Mouse (Mus musculus) CD8-positive naive resting alpha-beta T cell, adult 2 months (primary cell): ENCODE results near the gene Wwp2.
A peak's percentile ranks its signal among the peaks of the same experiment; 100 is the strongest.

Source experiments
- DNase-seq, 2 experiments: peaks; one replicate each; pipeline ENCODE4 v3.0.0; 2022; ENCODE audit warnings: low read depth in 2 of 2, low spot score in 2 of 2

The Wwp2 gene

DNA sequence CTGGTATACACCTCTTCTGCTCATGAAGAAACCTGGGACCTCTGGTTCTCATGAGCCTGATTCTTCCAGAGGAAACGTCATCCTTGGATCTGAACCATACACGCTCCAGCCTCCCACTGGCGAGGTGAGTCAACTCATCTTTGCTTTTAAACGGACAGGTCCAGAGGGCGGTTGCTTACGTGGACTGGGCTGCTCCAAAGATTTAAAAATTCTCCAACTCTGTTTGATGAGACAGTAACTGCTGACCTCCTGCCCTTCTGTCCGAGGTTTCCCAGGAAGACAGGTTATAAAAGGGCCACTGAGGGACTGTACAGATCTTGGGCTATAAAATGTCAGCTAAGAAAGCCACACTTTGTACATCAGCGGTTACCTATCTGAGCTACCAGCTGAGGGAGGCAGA, 5.3 kb upstream of the Wwp2 start:
- DNase-seq, result no peak

GRCm38 (mm10) chr8:107435421-107435961, 674 bp upstream of the Wwp2 start:
- DNase-seq, result peak in 1 of 2 experiments; percentile 2

DNA sequence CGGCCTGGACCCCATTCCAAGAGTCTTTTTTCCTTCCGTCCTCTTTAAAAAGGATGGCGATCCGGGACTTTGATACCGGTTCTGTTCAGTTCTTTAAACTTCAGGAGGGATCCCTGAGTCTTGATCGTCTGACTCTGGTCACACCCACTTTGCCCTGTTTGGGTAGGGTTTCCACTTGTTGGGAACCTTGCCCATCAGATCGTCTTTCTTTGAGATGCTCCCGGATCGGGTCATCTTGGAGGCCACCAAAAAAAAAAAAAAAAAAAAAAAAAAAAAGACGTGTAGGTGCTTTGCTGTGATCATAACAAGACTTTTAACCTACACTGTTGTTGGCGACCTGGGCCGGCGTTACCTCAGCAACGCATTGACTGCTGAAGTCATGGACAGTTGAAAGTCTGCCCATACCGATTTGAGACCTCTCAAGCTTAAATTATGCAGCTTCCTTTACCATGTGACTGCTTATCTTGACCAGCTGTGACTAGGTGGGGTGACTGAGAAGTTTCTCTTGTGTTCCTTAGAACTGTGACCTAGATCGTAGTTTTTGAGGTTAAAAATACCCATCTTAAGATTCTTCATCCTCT, 766 bp downstream of the Wwp2 start:
- no peak for DNase-seq

DNA sequence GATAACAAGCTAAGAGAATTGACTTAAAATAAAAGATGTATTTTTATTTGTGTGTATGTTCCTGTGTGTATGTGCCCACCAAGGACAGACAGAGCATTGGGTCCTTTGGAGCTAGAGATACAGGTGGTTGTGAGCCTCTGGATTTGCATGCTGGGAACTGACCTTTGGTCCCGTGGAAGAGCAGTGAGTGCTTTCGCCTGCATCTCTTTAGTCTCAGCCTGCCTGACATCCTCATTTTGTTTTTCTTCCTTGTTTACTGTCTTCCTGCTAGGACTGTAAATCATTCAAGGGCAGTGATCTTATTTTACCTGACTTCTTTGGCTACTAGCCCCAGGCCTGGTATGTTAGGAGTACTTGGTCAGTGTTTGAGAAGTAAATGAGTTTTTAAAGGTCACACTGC, 1.5 kb downstream of the Wwp2 start:
- DNase-seq, result no peak

GRCm38 (mm10) chr8:107439880-107440625, 3.9 kb downstream of the Wwp2 start:
- no peak for DNase-seq

- DNase-seq, result no peak
These were observed 8.5 kb downstream of the Wwp2 start for GRCm38 (mm10) chr8:107444626-107445025.

- no peak for DNase-seq
These were observed 11.5 kb downstream of the Wwp2 start for GRCm38 (mm10) chr8:107447713-107448112.

- DNase-seq, result no peak
These were observed 12.3 kb downstream of the Wwp2 start for GRCm38 (mm10) chr8:107448382-107448889.

DNA sequence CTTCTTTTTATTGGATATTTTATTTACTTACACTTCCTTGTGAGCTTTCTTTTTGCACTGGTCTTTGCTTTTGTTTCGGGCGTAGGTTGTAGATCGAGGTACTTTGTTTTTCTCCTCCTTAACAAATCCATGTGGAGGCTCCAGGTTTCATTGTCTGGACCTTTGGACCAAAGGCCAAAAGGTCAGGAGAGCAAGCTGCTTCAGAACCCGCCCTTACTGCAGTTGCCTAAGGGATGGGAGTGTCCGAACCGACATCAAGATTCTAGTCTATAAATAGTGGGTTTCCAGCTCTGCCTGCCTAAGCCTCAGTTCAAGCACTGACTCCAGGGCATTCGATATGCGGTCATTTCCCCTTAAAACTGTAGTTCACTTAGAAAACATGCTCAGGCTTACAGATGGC, 13.0 kb downstream of the Wwp2 start:
- no peak for DNase-seq

DNA sequence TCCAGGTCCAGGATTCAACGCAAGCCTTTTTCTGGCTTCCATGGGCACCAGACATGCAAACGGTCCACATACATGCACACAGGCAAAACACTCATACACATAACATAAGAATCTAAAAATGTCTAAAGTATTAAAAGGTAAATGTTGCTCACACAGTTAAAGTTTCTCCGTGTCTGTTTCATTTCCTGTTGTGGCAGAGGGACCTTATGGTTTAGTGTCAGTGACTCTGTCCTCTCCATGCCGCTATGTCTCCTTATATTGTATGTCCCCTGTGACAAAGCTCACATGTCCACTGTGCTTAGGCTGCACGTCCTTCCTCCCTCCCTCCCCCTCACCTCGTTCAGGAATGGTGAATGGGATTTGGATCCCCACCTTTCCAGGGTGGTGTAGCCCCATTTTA, 13.5 kb downstream of the Wwp2 start:
- DNase-seq, result no peak

DNA sequence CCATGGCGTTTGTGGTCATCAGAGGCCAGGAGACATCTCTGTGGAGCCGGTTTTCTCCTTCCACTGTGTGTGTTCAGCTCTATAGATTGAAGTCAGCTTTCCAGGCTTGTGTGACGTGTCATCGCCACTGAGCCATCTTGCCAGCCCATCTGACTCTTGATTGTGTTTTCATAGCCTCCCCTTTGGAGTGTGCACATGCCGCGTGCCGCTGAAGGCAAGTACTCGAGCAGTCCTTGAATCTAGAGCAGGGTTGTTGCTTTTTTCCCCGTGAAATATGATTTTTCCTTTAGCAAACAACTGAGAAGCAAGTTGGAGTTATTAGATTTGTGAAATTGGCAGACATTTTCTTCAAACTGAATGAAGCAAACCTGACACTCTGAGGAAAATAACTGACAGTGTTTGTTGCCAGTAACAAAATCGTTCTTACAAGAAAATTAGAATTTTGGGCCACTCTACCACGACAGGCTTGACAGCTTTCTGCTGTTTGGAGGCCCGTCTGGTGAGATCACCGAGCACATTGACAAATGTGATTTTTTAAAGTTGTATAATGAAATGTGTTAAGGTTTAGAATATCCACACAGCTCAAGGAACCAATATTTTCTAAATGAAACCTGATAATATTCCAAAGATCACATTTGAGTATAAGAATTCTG, 15.4 kb downstream of the Wwp2 start:
- no peak for DNase-seq

DNA sequence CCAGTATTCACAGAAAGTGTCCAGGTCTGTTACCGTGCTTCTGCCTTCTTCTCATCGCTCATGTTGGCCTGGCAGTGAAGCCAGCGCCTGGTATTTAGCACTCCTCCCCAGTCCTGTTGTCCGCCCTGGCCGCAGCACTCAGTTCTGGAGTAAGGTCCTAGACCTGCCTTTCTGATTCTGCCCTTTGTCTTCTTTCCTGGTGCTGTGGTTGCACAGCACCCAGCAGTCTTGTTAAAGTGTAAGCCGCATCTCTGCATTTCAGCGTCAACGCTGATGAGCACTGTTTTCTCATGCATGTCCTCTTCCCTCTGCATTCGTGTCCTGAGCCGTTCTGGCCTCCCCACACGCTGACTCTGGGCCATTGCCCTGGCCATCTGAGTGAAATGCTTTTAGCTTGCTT, 17.2 kb downstream of the Wwp2 start:
- DNase-seq, result no peak

DNA sequence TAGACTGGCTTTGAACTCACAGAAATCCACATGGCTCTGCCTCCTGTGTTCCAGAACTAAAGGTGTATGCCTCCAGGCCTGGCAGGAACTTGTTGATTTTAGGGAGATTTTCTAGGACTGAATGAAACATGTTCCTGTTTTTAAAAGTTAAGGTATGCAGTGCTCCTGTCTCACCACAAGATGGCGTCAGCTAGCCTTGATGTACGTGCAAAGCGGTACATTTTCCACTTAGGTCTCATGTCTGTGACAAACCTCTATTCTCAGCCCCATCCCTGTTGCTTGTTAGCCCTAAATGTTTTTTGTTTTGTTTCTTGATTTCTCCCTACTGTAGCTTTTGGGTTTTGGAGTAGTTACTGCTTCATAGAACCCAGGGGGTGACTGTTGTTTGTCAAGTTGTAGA, 19.1 kb downstream of the Wwp2 start:
- peak; percentile 16 to 35 for DNase-seq

GRCm38 (mm10) chr8:107457725-107458124, 21.6 kb downstream of the Wwp2 start:
- DNase-seq, result no peak

DNA sequence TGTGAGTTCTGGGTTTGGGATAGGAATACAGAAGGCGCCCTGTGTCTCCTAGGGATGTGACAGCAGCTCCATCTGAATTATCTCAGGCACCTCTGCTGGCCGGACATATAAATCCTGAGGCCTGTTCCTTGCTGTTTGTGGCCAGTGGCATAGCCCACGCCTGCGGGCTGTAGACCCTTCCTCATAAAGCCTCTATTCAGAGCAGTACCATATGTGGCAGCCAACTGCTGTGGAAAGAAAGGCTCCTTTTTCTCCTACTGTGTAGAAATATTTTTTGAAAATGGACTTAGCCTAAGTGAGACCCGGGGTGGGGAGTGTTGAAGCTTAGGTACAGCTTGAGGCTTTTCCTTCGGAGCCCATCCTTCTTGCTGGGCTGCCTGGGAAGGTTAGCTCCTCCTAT, 22.1 kb downstream of the Wwp2 start:
- no peak for DNase-seq

- no peak for DNase-seq
These were observed 26.3 kb downstream of the Wwp2 start for GRCm38 (mm10) chr8:107462423-107462822.

- DNase-seq, result no peak
These were observed 29.3 kb downstream of the Wwp2 start for GRCm38 (mm10) chr8:107465332-107465990.

GRCm38 (mm10) chr8:107466642-107467041, 30.5 kb downstream of the Wwp2 start:
- no peak for DNase-seq

DNA sequence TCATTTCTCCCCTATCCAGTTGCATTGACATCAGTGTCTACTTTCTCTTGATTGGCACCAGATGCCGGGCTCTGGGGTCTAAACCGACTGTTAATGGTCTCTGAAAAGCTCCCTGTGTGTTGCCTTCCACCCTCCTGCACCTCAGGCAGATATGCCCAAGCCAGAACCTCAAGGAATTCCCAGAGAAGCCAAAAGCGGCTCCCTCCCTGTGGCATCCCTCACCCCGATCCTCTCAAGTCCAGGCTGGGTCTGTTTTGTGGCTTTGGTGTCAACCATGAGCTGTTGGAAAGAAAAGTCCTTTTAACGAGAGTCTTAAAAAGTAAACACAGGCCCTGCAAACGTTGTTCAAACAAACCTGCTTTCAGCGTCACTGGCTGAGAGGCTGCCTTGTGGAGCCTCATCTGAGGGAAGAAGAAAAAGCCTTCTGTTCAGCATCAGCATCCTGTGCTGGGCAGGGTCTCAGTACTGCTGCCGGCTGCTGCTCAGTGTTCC, 32.7 kb downstream of the Wwp2 start:
- no peak for DNase-seq

DNA sequence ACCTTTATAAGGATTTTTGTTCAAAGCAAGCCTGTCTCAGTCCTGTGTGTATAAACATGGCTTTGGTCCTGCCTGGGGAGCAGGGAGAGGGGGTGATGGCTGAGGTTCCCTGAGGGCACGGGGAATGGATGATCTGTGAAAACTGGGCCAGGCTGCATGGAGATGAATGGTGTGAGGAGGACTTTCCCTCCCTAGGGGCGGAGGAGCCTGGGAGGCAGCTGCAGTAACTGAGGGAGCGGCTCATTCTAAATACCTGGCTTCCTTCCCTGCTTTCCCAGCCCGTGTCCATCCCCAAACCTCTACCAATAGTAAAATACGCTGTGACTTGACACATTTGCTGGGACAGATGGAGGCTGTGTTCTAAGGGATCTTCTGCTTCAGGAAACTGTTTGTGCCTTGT, 34.1 kb downstream of the Wwp2 start:
- no peak for DNase-seq

- DNase-seq, result no peak
These were observed 36.4 kb downstream of the Wwp2 start for GRCm38 (mm10) chr8:107472403-107473100.
